Mouse (Mus musculus): ENCODE results near the gene Galnt7. TPM values are rescaled to one million over a fixed set of nuclear protein-coding genes. Genes with fewer than 3 reads are reported as not detected.
"Not testable (repeated sequence)": the region's sequence is repeated elsewhere in the genome, so short reads cannot be mapped to it uniquely, and the experiment has no call there.

The Galnt7 gene
- total RNA-seq, 4 experiments from 2014 or later: 11.1 to 12.9 (median 12.0) TPM

- DNase-seq (ENCODE audit: low spot score in 2 of 2): peak in 1 of 2 experiments; percentile 75
These were observed 112.6 kb downstream of the Galnt7 start for GRCm38 (mm10) chr8:57540110-57540838.

- no peak for DNase-seq (ENCODE audit: low spot score in 2 of 2)
These were observed 114.2 kb downstream of the Galnt7 start for GRCm38 (mm10) chr8:57538601-57539000.

DNA sequence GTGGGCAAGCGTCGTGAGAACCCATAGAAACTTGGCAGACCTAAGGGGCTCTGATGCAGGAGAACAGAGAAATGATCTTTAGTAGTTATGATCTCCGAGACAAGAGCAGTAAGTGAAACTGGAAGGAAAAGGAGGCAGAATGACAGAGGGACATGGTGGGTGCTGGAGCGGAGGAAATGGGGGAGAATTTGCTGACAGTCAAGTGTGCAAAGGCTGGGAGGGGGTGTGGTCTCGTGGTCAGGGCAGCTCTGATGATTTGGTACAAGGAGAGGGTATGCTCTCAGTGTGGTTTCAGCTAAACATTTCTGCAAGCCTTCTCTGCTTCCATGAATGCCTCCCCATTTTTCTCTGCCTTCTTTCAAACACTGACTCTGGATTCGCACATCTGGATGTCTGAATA is 116.7 kb downstream of the Galnt7 start:
- DNase-seq (ENCODE audit: low spot score in 2 of 2): no peak

DNA sequence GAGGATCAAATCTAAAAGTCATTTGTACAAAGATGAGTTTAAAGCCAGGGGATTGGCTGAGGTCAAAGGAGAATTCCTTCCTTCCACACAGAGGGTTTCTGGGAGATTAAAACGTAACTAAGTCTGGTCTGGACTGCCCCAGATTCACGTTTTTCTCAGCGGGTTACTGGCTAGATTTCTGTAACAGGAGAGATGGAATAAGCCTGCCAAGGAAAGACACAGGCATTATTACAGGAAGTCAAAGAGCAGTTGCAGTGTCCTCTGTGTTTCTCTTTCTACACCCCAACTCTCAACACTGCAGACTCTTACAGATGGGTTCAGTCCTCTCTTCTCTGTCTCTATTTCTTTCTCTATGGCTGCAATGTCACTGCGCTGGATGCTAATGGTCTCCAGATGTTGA is 118.3 kb downstream of the Galnt7 start:
- DNase-seq (ENCODE audit: low spot score in 2 of 2): no peak

DNA sequence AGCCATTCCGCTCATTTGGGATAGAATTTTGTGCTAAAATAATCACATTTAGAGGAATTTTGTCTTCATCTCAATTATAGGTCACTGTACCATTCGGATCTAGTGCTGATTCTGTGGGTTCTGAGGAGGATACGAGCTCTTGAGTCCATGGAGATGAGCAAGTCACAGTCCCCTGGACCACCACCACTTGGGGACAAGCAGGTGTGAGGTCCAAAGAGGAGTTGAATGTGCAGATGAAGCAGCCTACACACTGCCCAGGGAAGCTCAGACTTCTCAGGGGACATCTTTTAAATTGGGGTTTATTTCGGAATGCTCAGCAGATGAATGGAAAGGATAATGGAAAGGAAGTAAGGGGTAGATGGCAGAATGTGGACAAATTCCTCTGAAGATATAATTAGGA is 119.7 kb downstream of the Galnt7 start:
- DNase-seq (ENCODE audit: low spot score in 2 of 2): no peak

- no peak for DNase-seq (ENCODE audit: low spot score in 2 of 2)
These were observed 120.6 kb downstream of the Galnt7 start for GRCm38 (mm10) chr8:57532223-57532622.

GRCm38 (mm10) chr8:57530666-57531349 is 122.0 kb downstream of the Galnt7 start:
- DNase-seq (ENCODE audit: low spot score in 2 of 2): peak; percentile 63 to 75

GRCm38 (mm10) chr8:57530238-57530637 is 122.6 kb downstream of the Galnt7 start:
- DNase-seq (ENCODE audit: low spot score in 2 of 2): no peak

GRCm38 (mm10) chr8:57528036-57528435 is 124.8 kb downstream of the Galnt7 start:
- DNase-seq (ENCODE audit: low spot score in 2 of 2): no peak

DNA sequence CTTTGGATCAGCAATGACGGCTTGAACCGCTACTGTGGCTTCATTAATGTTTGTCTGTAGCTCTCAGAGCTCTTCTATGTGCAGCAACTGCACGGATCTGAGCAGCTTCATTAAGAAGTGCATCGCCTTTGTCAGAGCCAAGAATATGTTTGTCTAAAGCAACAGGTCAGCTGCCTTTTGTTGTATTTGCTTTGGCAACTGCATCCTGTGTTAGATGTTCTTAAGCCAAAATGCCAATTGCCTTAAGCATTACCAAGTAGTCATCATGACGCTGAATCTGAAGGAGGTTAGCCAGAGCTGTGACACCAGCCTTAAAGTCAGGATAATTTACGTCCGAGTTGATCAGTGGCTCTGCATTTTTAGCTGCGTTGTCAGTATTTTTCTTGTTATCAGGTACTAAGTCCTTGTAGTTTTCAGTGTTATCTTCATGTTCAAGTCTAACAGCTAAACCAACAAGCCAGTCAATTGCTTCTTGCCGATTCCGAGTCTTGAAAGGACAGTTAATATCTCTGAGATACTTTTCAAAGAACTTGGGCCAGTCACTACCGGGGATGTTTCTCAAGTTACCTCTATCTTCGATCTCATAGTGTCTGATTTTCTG is 132.5 kb downstream of the Galnt7 start:
- no peak for DNase-seq (ENCODE audit: low spot score in 2 of 2)

GRCm38 (mm10) chr8:57517723-57518122 is 135.1 kb downstream of the Galnt7 start:
- no peak for DNase-seq (ENCODE audit: low spot score in 2 of 2)

DNA sequence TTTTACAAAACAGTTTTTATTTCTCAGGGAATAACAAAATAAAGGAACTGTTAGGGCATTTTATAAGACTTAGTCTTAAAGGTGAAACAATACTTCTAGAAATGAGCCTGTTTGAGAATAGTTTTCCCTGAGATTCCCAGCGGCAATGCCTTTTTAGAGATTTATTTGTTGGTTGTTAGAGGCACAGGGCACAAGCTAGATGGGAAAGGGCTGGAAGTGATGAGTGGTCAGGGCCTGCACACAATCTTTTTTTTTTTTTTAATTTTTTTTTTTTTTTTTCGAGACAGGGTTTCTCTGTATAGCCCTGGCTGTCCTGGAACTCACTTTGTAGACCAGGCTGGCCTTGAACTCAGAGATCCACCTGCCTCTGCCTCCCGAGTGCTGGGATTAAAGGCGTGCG is 136.1 kb downstream of the Galnt7 start:
- DNase-seq (ENCODE audit: low spot score in 2 of 2): not testable (repeated sequence)

- not testable (repeated sequence) for DNase-seq (ENCODE audit: low spot score in 2 of 2)
These were observed 139.6 kb downstream of the Galnt7 start for GRCm38 (mm10) chr8:57513178-57513661.

- no peak for DNase-seq (ENCODE audit: low spot score in 2 of 2)
These were observed 140.4 kb downstream of the Galnt7 start for GRCm38 (mm10) chr8:57512141-57513056.

DNA sequence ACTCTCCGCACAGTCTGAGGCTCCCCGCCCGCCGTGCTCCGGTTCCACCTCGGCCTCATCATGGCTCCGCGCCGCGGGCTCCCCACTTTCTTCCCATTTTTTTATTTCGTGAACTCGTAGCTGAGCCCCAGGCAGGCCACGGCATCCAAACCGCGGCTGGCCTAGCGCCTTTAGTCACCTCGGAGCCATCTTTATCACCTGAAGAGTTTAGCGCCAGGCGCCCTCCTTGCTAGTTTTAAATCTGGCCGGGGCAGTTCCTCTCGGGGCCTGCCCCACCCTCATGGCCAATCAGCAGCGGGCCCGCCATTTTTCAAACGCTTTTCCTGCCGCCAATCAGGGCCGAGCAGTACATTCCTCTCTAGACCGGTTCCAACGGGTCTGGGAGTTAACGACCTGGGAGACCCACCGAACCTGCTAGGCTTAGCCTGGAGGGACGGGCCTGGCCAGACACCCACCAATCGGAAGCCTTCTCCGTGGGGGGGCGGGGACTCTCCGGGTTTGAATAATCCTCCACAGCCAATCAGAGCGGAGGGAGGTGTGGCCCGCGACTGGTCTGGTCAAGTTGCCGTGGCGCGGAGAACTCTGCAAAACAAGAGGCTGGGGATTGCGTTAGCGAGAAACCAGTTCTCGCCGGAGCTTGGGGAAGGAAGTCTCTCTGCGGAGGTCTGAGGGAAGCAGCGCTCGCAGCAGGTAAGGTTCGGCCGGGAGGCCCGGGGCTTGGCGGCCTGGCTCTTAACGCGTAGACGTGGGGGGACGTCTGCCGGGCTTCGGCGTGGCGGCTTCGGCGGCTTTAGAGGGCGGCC is 141.3 kb downstream of the Galnt7 start, which contains the start of gene Hmgb2:
Gene Hmgb2, plus strand, starts transcription at position 592 of the 803 bp plus-strand sequence.
- DNase-seq (ENCODE audit: low spot score in 2 of 2): peak; percentile 99

- no peak for DNase-seq (ENCODE audit: low spot score in 2 of 2)
These were observed 142.0 kb downstream of the Galnt7 start for GRCm38 (mm10) chr8:57510791-57511315.

DNA sequence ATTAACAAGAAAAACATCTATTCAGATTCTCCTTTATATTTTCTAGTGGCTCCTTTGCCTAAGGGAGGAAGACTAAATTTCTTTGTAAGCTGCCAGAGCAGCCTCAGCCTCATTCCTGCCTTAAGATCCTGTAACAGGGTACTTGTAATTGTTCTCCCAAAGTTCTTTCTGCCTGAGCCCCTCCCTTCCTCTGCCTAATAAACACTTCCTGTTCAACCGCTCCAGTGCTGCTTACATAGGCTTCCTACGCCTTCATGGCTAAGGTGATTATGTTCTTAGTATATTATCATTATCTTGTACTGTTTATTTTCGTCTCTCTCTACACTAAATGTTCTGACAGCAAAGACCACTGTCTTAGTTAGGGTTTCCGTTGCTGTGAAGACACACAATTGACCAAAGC is 144.2 kb downstream of the Galnt7 start:
- no peak for DNase-seq (ENCODE audit: low spot score in 2 of 2)

GRCm38 (mm10) chr8:57507556-57508063 is 145.2 kb downstream of the Galnt7 start:
- DNase-seq (ENCODE audit: low spot score in 2 of 2): no peak

DNA sequence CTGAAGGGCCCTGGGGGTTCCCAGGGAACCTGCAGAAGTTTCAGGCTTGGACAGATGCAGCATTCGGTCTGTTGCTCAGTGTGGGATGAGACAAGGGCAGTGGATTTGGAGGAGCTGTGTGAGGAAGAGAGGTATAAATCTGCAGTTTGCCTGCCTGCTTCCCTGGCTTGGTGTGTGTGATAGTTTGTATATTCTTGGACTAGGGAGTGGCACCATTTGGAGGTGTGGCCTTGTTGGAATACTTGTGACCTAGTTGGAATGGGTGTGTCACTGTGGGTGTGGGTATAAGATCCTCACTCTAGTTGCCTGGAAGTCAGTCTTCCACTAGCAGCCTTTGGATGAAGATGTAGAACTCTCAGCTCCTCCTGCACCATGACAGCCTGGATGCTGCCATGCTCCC is 147.3 kb downstream of the Galnt7 start:
- not testable (repeated sequence) for DNase-seq (ENCODE audit: low spot score in 2 of 2)

DNA sequence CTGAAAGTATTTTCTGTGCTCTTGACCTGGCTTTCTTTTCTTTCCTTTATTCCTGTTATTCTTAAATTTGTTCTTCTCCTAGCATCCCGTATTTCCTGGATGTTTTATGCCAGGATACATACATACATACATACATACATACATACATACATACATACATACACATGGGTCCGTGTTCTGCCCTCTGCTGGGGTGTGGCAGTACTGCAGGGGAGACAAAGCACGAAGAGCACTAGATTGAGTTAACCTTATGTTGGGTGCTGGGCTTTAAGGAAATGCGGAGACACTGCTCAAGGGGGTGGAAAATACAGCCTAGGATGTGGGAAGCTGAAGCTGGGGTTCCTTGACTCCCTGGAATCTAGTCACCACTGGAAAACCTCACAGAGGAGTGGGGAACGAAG is 149.2 kb downstream of the Galnt7 start:
- peak in 1 of 2 experiments; percentile 53 for DNase-seq (ENCODE audit: low spot score in 2 of 2)
